Mouse (Mus musculus): ENCODE measurements at regions not wholly inside any gene's neighbourhood (a gene's known extent, or its start where the extent isn't known, plus 50 kb on each side); places are given as distances from the start of the nearest gene placed in this dataset.

GRCm38 (mm10) chr14:76632763-76633162, 76.1 kb upstream of the Serp2 start:
- Histone ChIP-seq H3K9ac (replicated peaks; ENCODE audit: low read depth, low read length) (no peak overlapping the region), H3K27me3 (ENCODE audit: control insufficient read depth, insufficient read depth, low read length) (no peaks in the 10 kb centered on the region), H3K4me2 (ENCODE audit: low read depth, low read length) (no peak overlapping the region), H3K36me3 (ENCODE audit: control insufficient read depth, insufficient read depth, low read length) (no peaks in the 10 kb centered on the region), H3K9me3 (ENCODE audit: control insufficient read depth, low read length) (no peaks in the 10 kb centered on the region), H3K4me3 (ENCODE audit: low read depth, low read length) (no peak overlapping the region), H3K27ac (ENCODE audit: low read depth, low read length) (no peak overlapping the region), H3K4me1 (ENCODE audit: control insufficient read depth, insufficient read depth, low read length) (no peaks in the 10 kb centered on the region)
- WGBS, result 74% methylated on average over 6 of the region's 6 CpGs
- ATAC-seq (ENCODE audit: low read depth), result no peak

DNA sequence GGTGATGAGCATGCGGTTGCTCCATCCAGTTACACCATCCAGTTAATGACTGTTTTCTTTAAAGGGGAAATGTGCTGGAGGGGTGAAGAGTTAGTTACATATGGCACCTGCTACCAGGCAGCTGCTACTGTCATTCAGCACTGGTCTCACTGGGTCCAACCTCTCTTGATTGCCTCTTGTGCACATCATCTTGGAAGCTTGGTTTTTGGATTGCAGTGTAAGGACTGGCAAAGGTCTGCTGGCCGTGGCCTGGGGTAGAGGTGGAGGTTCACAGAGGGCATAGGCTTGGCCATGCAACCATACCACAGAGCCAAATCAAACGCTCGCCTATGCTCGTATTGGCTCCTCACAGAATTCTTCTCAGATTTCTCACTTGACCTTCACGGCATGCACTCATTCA, 75.1 kb upstream of the Serp2 start:
- no peak for ATAC-seq (ENCODE audit: low read depth)
- Histone ChIP-seq H3K4me1 (ENCODE audit: control insufficient read depth, insufficient read depth, low read length) (no peaks in the 10 kb centered on the region), H3K4me3 (ENCODE audit: low read depth, low read length) (no peak overlapping the region), H3K4me2 (ENCODE audit: low read depth, low read length) (no peak overlapping the region), H3K27ac (ENCODE audit: low read depth, low read length) (no peak overlapping the region), H3K36me3 (ENCODE audit: control insufficient read depth, insufficient read depth, low read length) (no peaks in the 10 kb centered on the region), H3K27me3 (ENCODE audit: control insufficient read depth, insufficient read depth, low read length) (no peaks in the 10 kb centered on the region), H3K9ac (replicated peaks; ENCODE audit: low read depth, low read length) (no peak overlapping the region), H3K9me3 (ENCODE audit: control insufficient read depth, low read length) (no peaks in the 10 kb centered on the region)
- WGBS, result 83% methylated on average over 6 of the region's 6 CpGs

GRCm38 (mm10) chr14:76631181-76631580, 74.5 kb upstream of the Serp2 start:
- Histone ChIP-seq H3K9me3 (ENCODE audit: control insufficient read depth, low read length) (no peaks in the 10 kb centered on the region), H3K4me3 (ENCODE audit: low read depth, low read length) (no peak overlapping the region), H3K27ac (ENCODE audit: low read depth, low read length) (no peak overlapping the region), H3K4me2 (ENCODE audit: low read depth, low read length) (no peak overlapping the region), H3K9ac (replicated peaks; ENCODE audit: low read depth, low read length) (no peak overlapping the region), H3K36me3 (ENCODE audit: control insufficient read depth, insufficient read depth, low read length) (no peaks in the 10 kb centered on the region), H3K27me3 (ENCODE audit: control insufficient read depth, insufficient read depth, low read length) (no peaks in the 10 kb centered on the region), H3K4me1 (ENCODE audit: control insufficient read depth, insufficient read depth, low read length) (peaks cover 3% of the 10 kb centered on the region; the same call in 1 of the 2 replicates)
- WGBS, result 83% methylated on average over 4 of the region's 4 CpGs
- no peak for ATAC-seq (ENCODE audit: low read depth)

- Histone ChIP-seq H3K4me2 (ENCODE audit: low read depth, low read length) (no peak overlapping the region), H3K27me3 (ENCODE audit: control insufficient read depth, insufficient read depth, low read length) (no peaks in the 10 kb centered on the region), H3K4me1 (ENCODE audit: control insufficient read depth, insufficient read depth, low read length) (peaks cover 14% of the 10 kb centered on the region; the same call in 1 of the 2 replicates), H3K36me3 (ENCODE audit: control insufficient read depth, insufficient read depth, low read length) (no peaks in the 10 kb centered on the region), H3K27ac (ENCODE audit: low read depth, low read length) (no peak overlapping the region), H3K9me3 (ENCODE audit: control insufficient read depth, low read length) (no peaks in the 10 kb centered on the region), H3K4me3 (ENCODE audit: low read depth, low read length) (no peak overlapping the region), H3K9ac (replicated peaks; ENCODE audit: low read depth, low read length) (no peak overlapping the region)
- ATAC-seq (ENCODE audit: low read depth), result no peak
- 88% methylated on average over 11 of the region's 11 CpGs for WGBS
Observed at GRCm38 (mm10) chr14:76629913-76630478, 73.3 kb upstream of the Serp2 start.

DNA sequence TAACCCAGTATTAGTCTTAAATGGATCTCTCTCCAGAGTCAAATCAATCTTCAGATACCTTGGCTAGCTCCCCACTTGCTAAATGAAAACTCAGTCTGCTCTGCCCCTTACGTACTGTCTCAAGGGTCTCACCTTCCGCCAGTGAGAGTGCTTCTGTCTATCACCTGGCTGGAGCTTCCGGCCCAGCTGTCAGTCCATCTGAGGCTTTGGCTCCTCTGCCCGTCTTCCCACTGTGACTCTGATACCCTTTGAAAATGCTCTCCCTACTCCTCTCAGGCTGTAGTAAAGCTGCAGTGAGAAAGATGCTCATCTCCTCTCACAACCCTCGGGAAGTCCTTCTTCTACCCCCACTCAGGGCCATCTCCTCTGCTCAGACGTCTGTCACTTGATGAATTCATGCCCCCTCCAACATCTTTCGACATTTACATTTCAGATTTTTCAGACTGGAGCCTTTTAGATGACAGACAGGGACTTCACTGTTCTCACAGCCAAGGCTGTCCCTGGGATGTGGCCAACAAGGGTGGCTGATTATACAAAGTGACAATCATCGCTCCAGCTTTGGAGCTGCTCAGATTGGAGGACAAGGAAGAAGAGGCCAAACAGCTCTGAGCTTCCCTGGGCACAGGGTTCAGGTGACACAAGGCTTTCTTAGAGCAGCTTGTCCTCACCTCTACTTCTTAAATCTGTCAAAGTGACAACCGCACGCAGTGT, 71.6 kb upstream of the Serp2 start:
- Histone ChIP-seq H3K9ac (replicated peaks; ENCODE audit: low read depth, low read length) (no peak overlapping the region), H3K27me3 (ENCODE audit: control insufficient read depth, insufficient read depth, low read length) (no peaks in the 10 kb centered on the region), H3K36me3 (ENCODE audit: control insufficient read depth, insufficient read depth, low read length) (no peaks in the 10 kb centered on the region), H3K9me3 (ENCODE audit: control insufficient read depth, low read length) (no peaks in the 10 kb centered on the region), H3K4me3 (ENCODE audit: low read depth, low read length) (no peak overlapping the region), H3K27ac (ENCODE audit: low read depth, low read length) (no peak overlapping the region), H3K4me1 (ENCODE audit: control insufficient read depth, insufficient read depth, low read length) (peaks cover 18% of the 10 kb centered on the region; the same call in 1 of the 2 replicates), H3K4me2 (ENCODE audit: low read depth, low read length) (no peak overlapping the region)
- no peak for ATAC-seq (ENCODE audit: low read depth)
- WGBS, result 78% methylated on average over 10 of the region's 10 CpGs

GRCm38 (mm10) chr14:76625589-76626368, 69.1 kb upstream of the Serp2 start:
- peak; percentile 55 for ATAC-seq (ENCODE audit: low read depth)
- no peak overlapping the region for H3K4me3 ChIP-seq (ENCODE audit: low read depth, low read length)
- H3K27me3 ChIP-seq (ENCODE audit: control insufficient read depth, insufficient read depth, low read length), result no peaks in the 10 kb centered on the region
- WGBS, result 48% methylated on average over 10 of the region's 10 CpGs
- no peak overlapping the region for H3K4me2 ChIP-seq (ENCODE audit: low read depth, low read length)
- H3K4me1 ChIP-seq (ENCODE audit: control insufficient read depth, insufficient read depth, low read length), result peaks cover 28% of the 10 kb centered on the region; the same call in 1 of the 2 replicates
- no peaks in the 10 kb centered on the region for H3K9me3 ChIP-seq (ENCODE audit: control insufficient read depth, low read length)
- peak overlapping the region; percentile 44 for H3K27ac ChIP-seq (ENCODE audit: low read depth, low read length)
- H3K36me3 ChIP-seq (ENCODE audit: control insufficient read depth, insufficient read depth, low read length), result no peaks in the 10 kb centered on the region
- H3K9ac ChIP-seq (replicated peaks; ENCODE audit: low read depth, low read length), result no peak overlapping the region

GRCm38 (mm10) chr14:76624626-76625378, 68.1 kb upstream of the Serp2 start:
- WGBS, result 71% methylated on average over 7 of the region's 7 CpGs
- Histone ChIP-seq H3K27ac (ENCODE audit: low read depth, low read length) (peak overlapping the region; percentile 44; the same call in 1 of the 2 replicates), H3K27me3 (ENCODE audit: control insufficient read depth, insufficient read depth, low read length) (no peaks in the 10 kb centered on the region), H3K36me3 (ENCODE audit: control insufficient read depth, insufficient read depth, low read length) (no peaks in the 10 kb centered on the region), H3K4me2 (ENCODE audit: low read depth, low read length) (no peak overlapping the region), H3K4me1 (ENCODE audit: control insufficient read depth, insufficient read depth, low read length) (peaks cover 28% of the 10 kb centered on the region; the same call in 1 of the 2 replicates), H3K9ac (replicated peaks; ENCODE audit: low read depth, low read length) (no peak overlapping the region), H3K9me3 (ENCODE audit: control insufficient read depth, low read length) (no peaks in the 10 kb centered on the region), H3K4me3 (ENCODE audit: low read depth, low read length) (no peak overlapping the region)
- no peak for ATAC-seq (ENCODE audit: low read depth)

DNA sequence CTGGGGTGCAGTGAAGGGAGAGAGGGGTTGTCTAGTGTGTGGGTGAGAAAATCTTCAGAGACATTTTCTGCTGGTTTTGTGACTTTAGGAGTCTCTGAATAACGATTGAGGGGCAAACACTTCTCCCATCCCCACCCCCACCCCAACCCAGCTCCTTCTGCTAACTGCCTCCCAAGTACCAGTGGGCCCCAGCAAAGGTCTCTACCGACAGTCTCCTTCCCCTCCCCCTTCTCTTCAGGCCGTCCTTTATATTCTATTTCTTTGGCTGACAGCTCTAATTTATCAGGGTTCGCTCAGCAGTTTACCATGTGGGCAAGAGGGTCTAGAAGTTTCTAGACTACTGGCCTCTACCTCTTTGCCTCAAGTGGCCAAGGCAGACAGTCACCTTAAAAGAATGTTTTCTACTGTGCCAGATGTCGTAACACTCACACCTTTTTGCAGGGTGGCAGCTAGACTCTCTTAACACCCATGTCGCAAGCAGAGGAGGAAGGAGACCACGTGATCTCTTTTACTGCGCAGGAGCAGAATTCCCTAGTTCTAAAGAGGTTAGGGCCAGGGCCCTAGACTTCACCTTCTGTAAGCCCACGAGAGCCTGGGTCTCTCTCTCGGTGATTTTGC, 66.8 kb upstream of the Serp2 start:
- Histone ChIP-seq H3K4me2 (ENCODE audit: low read depth, low read length) (no peak overlapping the region), H3K36me3 (ENCODE audit: control insufficient read depth, insufficient read depth, low read length) (no peaks in the 10 kb centered on the region), H3K9me3 (ENCODE audit: control insufficient read depth, low read length) (no peaks in the 10 kb centered on the region), H3K4me3 (ENCODE audit: low read depth, low read length) (no peak overlapping the region), H3K27ac (ENCODE audit: low read depth, low read length) (no peak overlapping the region), H3K27me3 (ENCODE audit: control insufficient read depth, insufficient read depth, low read length) (no peaks in the 10 kb centered on the region), H3K4me1 (ENCODE audit: control insufficient read depth, insufficient read depth, low read length) (peaks cover 28% of the 10 kb centered on the region; the same call in 1 of the 2 replicates), H3K9ac (replicated peaks; ENCODE audit: low read depth, low read length) (no peak overlapping the region)
- 27% methylated on average over 10 of the region's 10 CpGs for WGBS
- ATAC-seq (ENCODE audit: low read depth), result no peak

Measured in neural tube, embryonic 14.5 days (tissue).